Mouse (Mus musculus): Measurements from ENCODE around the gene Nrros. TPM values are rescaled to one million over a fixed set of nuclear protein-coding genes. Genes with fewer than 3 reads are reported as not detected.

The Nrros gene
- total RNA-seq, 2 experiments from 2014 or later = 7.5 to 9.2 TPM

GRCm38 (mm10) chr16:32164396-32165027 is 882 bp downstream of the Nrros start:
- intact Hi-C loops (cut with DNase I) = loop anchor here (5.0 kb wide), 1 partner anchor 83 kb away; the partner anchor contains the start of genes Fbxo45 and Wdr53
- no peak for DNase-seq (ENCODE audit: low spot score in 2 of 2)

DNA sequence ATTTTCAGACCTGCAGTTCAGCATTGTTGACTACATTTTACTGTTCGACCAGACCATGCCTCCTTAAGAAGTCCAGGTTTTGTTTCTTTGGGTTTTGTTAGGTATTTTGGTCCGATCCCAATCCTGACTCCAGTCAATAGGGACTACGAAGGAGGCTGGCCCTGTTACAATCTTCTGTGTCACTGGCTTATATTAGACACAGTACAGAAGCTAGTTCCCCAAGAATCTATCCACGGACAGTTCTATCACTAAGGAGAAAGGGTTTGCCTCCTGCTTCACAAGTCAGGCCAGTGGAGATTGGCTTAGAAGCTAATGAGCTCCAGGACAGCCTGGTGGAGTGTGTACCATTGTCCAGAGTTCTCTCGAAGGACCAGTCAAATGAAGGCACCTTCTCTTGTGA is 1.5 kb downstream of the Nrros start:
- no peak for DNase-seq (ENCODE audit: low spot score in 2 of 2)
- intact Hi-C loops (cut with DNase I) = no loop called here

DNA sequence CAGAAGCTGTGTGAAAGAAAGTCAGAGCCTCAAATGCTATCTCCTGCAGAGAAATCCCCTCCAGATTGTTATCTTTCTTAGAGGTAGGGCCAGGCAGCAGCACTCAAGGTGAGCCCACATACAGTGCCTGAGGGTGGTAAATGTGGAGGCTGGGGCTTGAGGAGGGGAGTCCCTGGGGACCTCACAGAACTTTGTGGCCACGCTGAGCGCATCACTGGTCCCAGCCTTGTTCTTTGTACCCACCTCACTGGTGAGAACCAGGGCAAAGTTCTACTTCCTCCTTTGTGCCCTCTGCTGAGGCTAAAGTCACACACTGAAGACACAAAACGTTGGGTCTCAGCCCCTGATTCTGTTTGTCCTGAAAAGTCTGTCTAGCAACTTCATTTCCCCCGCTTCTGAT is 2.0 kb downstream of the Nrros start:
- intact Hi-C loops (cut with DNase I) = no loop called here
- no peak for DNase-seq (ENCODE audit: low spot score in 2 of 2)

GRCm38 (mm10) chr16:32160742-32161323 is 4.6 kb downstream of the Nrros start:
- intact Hi-C loops (cut with DNase I) = no loop called here
- DNase-seq (ENCODE audit: low spot score in 2 of 2) = no peak

DNA sequence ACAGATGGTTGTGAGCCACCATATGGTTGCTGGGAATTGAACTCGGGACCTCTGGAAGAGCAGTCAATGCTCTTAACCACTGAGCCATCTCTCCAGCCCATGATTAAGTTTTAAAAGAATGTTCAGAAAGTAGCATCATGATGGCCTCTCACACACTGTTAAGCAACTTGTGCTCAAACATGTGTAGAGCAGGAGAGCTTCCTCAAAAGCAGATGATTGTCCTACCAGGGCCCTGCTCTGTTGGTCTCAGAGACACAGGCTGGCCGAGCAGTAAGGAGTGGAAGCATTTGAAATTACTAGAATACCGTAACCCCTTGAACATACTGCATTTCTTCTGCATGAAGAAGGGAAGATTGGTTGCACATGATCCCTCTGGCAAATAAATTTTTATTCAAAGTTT is 6.4 kb downstream of the Nrros start:
- DNase-seq (ENCODE audit: low spot score in 2 of 2) = no peak
- intact Hi-C loops (cut with DNase I) = no loop called here

DNA sequence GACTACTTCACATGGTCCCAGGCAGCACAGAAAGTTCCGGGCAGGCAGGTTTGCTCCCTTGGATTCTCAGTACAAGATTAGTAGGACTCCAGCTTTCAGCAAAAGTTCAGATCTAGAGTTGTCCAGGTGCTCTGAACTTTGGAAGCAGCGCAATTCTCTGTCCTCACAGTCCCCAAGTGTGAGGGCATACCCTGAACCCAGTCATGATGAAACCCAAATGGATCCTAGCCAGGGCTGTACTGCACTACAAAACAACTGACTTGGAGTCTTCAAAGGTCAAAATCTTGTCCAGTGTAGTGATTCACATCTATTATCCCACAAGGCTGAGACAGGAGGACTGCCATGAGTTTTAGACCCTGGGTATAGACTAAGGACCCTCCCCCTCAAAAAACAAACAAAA is 8.0 kb downstream of the Nrros start:
- intact Hi-C loops (cut with DNase I) = no loop called here
- no peak for DNase-seq (ENCODE audit: low spot score in 2 of 2)

DNA sequence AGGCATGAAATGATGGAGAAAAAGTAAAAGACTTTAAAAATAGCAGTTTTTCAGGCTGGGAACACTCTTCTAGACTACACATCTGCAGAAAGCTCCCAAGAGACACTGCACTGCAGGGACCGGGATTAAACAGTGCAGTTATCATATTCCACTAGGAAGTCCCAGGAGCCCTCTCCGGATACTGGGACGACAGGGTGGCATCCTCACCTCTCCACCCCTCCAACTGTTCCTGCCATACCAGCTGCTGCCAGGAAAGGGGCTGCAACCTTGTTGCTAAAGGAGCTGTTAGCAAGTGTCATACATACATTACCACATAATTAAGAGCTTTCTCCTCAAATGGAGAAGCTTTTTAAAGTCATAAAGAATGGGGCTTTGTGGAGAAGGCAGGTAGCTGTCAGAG is 8.7 kb downstream of the Nrros start:
- DNase-seq (ENCODE audit: low spot score in 2 of 2) = no peak
- intact Hi-C loops (cut with DNase I) = no loop called here

DNA sequence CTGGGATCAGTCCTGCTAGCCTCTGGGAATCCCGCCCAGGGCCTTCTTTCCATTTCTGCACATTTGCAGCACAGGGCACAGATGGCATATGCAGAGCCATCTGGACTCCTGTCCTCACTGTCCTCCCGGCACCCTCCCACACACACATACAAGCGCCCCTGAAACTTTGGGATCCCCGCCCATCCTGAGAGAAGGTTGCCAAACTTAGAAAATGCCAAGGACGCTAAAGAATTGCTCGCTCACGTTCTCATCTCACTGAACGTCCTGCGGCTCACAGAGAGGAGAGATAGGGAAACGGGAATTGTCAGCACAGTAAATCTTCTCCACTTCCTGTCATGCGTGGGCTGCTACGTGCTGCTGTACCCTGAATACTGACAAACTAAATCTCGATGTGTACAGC is 11.0 kb downstream of the Nrros start:
- intact Hi-C loops (cut with DNase I) = no loop called here
- DNase-seq (ENCODE audit: low spot score in 2 of 2) = peak; percentile 85 to 87

DNA sequence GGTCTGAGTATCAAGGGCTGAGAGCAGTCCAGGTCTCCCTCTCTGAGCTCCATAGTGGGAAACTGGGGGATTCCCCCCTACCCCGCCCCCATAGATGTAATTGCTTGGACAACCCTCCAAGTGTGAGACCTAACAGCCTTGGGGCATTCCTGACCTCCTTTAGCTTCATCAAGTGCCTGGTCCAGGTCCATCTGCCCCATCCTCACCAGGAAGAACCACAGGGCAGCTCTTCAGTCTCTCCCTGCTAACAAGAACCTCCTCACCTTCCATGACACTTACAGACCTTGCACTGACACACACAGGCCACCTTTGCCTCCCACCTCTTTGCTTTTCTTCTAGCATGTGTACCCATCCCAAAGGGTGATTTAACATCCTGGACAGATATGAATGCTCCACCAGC is 11.4 kb downstream of the Nrros start:
- no peak for DNase-seq (ENCODE audit: low spot score in 2 of 2)
- intact Hi-C loops (cut with DNase I) = no loop called here

GRCm38 (mm10) chr16:32147589-32148207 is 17.7 kb downstream of the Nrros start:
- DNase-seq (ENCODE audit: low spot score in 2 of 2) = no peak
- intact Hi-C loops (cut with DNase I) = no loop called here

DNA sequence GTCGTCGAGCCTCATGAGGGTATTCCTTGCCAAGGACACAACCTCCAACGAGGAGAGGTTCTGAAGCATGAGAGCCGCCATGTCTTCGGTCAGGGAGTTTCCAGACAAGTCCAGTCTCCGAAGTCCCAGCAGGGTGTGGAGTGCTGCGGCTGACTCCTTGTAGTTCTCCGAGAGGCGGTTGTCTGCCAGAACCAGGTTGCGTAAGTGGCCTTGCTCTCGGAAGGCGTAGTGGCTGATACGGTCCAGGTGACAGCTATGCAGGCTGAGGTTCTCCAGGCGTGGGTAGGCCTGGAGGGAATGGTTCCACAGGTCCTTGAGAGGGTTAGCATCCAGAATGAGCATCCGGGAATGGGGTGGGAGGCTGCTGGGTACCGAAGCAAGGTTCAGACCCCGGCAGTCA is 20.8 kb downstream of the Nrros start:
- intact Hi-C loops (cut with DNase I) = no loop called here
- DNase-seq (ENCODE audit: low spot score in 2 of 2) = no peak

- no peak for DNase-seq (ENCODE audit: low spot score in 2 of 2)
- intact Hi-C loops (cut with DNase I) = no loop called here
Measured at GRCm38 (mm10) chr16:32143766-32144165, 21.6 kb downstream of the Nrros start.

GRCm38 (mm10) chr16:32138954-32139353 is 26.4 kb downstream of the Nrros start:
- intact Hi-C loops (cut with DNase I) = no loop called here
- DNase-seq (ENCODE audit: low spot score in 2 of 2) = no peak

- DNase-seq (ENCODE audit: low spot score in 2 of 2) = no peak
- intact Hi-C loops (cut with DNase I) = no loop called here
Measured at GRCm38 (mm10) chr16:32135842-32136357, 29.5 kb downstream of the Nrros start.

GRCm38 (mm10) chr16:32133148-32133547 is 32.2 kb downstream of the Nrros start:
- intact Hi-C loops (cut with DNase I) = no loop called here
- DNase-seq (ENCODE audit: low spot score in 2 of 2) = no peak

DNA sequence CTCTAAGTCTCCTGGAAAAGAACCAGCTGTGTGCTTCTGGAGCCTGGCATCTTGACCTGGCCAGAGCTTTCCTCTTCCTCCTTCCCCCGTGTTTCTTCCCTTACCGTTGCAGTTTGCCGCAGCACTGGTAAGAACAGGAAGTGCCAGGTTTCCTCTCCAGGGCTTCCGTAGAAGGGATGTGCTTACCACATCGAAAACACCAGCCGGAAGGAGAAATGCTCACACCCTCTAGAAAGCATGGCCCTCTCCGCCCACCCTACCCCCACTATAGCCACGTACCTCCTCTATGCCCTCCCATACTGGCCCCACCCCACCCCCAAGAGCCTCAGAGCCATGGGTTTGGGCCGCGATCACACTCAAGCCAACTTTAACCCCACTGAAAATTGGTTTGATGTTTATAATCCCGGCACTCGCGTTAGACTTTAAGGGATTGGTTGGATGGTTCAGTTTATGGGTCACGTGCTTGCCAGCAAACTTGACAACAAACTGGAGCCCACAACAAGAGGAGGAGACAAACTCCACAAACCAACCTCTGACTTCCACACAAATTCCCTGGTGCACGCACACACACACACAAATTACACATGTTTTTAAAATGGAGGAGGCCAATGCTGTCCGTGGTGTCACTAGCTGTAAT is 35.1 kb downstream of the Nrros start:
- intact Hi-C loops (cut with DNase I) = no loop called here

DNA sequence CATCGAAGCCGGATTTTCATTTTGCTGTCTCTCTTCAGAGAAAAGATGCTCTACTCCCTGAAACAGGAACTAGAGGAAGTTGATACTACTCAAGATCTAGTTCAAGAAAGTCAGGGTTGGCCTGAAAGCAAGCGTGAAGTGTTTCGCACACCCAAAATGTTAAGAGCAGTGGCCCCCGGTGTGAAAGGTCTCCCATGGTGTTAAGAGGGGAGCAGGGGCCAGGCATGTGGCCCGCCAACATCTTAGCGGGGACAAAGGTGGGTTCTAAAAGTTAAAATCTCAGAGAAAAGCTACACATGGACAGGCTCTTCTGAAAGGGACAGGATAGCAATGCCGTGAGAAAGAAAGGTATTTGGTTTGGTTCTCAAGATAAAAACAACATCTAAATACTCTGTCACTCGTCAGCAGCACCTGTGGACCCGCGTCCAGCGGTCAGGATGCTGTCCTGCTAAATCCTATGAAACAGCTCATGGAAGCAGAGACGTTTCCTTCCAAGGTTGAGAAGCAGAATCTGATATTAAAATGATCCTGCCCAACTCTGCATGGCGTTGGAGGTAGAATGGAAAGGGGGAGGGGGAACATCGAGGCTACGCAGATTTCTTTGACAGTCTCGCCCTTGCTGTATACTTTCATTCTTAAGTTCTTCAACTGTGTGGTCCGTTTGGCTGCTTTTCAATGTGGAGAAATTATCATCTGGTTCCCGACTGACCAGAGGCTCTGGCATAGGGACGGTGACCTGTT is 35.8 kb downstream of the Nrros start:
- intact Hi-C loops (cut with DNase I) = no loop called here

More for the DNA sequence above, 35.1 kb downstream of the Nrros start:
- DNase-seq (ENCODE audit: low spot score in 2 of 2) = no peak

DNA sequence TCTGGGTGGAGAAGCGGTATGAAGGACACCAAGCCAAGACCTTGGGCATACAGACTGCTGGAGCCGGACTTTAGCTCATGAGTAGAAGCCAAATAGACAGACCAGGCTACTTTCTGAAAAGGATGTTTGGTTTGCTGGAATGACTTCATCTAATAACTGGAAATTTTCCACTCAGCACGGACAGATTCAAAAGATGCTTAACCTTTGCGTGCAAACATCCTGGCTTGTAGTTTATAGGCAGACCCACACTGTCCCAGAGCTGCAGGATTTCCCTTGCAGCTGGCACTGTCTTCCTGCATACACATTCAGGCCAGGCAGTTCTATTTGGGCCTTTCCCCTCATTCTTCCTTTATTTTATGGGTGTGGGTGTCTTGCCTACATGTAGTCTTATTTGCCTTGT is 38.3 kb downstream of the Nrros start:
- DNase-seq (ENCODE audit: low spot score in 2 of 2) = no peak
- intact Hi-C loops (cut with DNase I) = no loop called here

More for the DNA sequence above, 35.8 kb downstream of the Nrros start:
- DNase-seq (ENCODE audit: low spot score in 2 of 2) = no peak

DNA sequence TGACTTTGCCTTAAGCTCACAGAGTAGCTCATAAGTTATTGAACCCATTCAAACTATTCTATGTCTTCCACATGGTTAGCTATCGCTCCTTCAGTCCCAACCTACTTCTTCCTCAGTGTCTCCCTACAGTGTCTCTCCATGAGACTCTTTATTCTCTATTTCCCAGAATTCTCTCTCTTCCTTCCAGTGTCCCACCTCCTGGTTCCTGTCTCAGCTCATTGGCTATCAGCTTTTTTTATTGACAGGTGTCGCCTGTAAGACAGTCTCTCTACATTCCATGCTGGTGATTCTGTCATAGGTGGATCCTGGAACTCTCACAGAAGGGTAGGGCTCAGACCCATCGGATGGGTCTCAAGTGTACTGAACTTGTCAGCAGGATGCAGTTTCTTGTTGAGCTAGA is 40.0 kb downstream of the Nrros start:
- no peak for DNase-seq (ENCODE audit: low spot score in 2 of 2)
- intact Hi-C loops (cut with DNase I) = no loop called here
